Mouse (Mus musculus): ENCODE results near the gene Esr1. TPM values are rescaled to one million over a fixed set of nuclear protein-coding genes. Genes with fewer than 3 reads are reported as not detected.
"Not testable (repeated sequence)": the region's sequence is repeated elsewhere in the genome, so short reads cannot be mapped to it uniquely, and the experiment has no call there.

Esr1 gene
- total RNA-seq, 2 experiments from 2014 or later = 35.4 to 45.9 TPM

DNA sequence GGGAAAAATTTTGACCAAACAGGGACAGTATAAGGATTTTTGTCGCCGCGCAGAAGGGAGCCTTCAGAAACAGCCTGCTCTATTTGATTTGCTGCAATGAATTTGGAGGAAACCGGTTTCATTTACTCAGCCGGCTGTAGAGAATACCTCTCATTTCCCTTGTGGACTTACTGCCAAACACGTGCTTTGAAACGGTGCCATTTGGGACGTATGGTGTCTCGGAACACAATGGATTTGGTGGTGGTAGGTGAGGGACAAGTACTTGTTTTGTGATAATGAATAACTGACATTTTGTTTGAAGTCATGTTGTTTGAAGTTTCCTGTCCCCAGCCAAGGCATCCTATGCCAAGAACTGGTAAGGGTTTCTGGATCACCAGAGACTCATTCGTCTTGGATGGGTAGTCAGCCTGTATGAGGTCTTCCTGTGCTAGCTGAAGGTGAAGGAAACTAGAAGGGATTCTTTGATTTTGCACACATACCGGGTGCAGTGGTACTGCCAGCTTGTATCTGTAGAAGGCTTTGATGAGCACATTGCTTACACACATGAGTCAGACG is 72.4 kb downstream of the Esr1 start:
- DNase-seq (ENCODE audit: low spot score) = no peak

DNA sequence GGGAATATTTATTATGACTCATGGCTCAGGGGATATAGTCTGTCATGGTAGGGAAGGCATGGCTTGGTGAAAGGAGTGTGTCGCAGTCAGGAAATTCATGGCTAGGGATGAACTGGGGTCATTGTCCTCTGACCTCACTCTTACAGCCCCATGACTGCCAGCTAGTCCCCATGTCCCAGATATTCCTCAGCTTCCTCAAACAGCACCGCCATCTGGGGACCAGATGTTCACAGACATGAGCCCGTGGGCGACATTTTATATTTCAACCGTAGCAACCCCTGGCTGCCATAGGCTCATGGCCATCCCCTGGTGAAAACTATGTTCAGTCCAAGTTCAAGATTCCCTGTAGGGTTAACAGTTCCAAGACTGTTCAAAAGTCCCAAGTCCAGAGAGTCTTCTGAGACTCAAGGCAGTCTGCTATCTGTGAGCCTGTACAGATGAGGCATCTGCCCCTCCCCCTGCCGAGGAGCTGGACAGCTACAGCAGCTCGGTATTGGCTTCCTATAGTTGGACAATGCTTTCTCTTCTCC is 83.0 kb downstream of the Esr1 start:
- no peak for DNase-seq (ENCODE audit: low spot score)

DNA sequence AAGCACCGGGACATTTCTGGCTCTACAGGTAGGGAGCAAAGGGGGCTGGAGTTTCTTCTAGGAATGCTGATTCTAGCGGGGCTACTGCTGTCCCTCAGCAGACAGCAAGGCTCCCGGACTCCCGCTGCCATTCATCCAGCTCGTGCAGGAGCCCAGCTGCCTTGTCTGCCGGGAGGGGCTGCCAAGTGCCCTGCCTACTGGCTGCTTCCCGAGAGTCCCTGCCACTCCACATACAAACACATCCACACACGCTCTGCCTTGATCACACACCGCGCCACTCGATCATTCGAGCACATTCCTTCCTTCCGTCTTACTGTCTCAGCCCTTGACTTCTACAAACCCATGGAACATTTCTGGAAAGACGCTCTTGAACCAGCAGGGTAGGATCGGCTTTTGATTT is 98.5 kb downstream of the Esr1 start:
- DNase-seq (ENCODE audit: low spot score) = peak; percentile 63

DNA sequence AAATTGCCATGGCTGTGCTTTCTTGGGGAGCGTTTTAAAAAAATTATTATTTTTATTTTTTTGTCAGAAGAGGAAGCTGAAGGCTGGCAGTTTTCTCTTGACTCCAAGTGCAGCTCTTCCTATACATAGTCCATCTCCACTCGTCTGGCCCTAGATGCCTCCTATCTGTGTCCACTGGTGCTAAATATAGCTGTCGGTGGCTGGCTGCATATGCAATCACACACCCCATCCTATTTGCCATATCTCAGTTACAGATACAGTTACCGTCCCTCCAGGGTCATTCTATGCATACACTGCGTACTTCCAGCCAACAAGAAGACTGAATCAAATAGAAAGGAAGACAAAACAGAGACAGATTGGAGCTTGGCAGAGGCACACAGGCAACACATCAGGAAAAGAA is 100.0 kb downstream of the Esr1 start:
- no peak for DNase-seq (ENCODE audit: low spot score)

DNA sequence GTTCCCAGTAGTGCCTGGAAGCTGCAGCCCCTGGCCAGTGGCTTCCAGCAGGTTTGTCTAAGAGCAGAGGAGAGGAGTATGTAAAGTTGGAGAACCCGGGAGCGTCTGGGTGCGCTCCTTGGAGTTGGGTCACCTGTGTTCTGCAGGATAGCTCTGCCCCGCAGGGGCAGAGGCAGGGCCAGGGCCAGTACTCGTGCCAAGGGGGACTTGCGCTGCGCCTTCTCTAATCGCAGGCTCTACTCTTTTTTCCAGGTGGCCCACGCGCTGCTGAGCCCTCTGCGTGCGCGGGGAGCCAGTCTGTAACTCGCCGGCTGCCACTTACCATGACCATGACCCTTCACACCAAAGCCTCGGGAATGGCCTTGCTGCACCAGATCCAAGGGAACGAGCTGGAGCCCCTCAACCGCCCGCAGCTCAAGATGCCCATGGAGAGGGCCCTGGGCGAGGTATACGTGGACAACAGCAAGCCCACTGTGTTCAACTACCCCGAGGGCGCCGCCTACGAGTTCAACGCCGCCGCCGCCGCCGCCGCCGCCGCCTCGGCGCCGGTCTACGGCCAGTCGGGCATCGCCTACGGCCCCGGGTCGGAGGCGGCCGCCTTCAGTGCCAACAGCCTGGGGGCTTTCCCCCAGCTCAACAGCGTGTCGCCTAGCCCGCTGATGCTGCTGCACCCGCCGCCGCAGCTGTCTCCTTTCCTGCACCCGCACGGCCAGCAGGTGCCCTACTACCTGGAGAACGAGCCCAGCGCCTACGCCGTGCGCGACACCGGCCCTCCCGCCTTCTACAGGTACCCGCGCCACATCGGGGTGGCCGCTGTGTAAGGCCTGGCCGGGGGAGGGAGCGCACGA is 100.9 kb downstream of the Esr1 start:
- no peak for DNase-seq (ENCODE audit: low spot score)

DNA sequence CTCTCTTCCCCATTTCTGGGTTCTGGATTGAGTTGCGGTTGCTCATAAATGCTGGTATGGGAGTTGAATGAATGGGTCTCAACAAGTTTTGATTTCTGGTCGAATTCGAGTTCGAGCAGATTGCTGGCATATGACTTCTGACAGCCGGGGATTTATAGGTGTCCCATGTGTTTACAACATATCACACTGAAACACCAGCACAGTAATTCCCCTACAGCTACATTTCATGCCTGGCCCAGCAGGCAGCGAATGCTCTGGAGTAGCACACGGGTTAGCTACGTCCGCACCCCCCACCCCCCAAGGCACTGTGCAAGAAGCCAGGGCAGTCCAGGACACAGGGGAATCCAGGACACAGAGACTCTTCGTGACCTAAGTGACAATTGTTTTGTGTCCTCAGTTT is 102.0 kb downstream of the Esr1 start:
- no peak for DNase-seq (ENCODE audit: low spot score)

DNA sequence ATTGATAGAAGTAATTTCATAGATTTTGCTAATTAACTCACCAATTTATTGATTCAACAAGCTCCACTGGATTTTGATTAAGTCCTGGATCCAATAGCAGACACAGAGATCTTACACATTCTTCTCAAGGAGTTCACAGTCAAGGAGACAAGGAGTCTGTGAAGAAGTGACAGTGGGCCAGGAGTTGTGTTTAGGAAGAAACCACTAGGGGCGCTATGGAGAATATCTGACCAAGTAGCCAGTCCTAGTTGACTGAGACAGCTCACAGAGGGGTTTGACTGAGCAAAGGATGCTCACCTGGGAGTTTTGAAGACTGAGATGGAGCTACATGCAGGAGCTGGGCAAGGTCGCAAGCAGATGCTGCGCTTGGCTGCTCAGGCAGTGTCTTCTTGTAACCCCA is 113.5 kb downstream of the Esr1 start:
- DNase-seq (ENCODE audit: low spot score) = no peak

DNA sequence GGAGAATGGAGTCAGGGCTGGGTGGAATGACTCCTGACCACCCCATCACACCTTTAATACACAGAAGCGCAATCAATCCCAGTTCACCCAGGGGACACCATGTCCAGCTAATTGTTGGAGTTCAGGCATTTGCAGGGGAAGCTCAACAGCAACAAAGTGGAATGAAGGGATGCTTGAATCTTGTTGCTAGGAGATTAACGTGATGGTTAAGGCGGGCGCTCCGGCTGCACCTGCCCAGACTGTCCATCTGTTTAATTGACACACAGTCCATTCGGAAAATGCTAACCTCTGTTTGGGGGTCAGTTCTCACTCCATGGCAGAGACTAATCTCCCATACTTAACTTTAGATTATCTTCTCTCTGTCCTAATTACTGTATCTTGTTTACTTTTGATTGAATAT is 114.7 kb downstream of the Esr1 start:
- DNase-seq (ENCODE audit: low spot score) = no peak

DNA sequence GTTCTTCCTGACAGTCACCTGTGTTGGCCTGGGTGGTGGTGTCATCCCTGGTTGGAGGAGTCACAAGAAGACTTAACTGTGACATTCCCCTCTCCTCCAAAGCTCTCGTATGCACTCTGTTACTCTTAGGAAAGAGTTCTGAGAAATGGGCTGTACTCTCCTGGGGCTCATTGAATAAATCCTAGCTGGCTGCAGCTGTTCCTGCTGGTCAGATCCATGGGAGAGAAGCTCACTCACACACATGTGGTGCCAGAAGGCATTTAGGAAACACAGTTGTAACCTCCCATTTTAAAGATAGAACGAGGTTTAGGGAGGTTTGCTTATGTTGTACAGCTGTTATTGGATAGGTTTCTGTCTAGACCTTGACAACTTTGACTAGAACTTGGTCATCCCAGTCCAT is 120.9 kb downstream of the Esr1 start:
- DNase-seq (ENCODE audit: low spot score) = peak; percentile 22

DNA sequence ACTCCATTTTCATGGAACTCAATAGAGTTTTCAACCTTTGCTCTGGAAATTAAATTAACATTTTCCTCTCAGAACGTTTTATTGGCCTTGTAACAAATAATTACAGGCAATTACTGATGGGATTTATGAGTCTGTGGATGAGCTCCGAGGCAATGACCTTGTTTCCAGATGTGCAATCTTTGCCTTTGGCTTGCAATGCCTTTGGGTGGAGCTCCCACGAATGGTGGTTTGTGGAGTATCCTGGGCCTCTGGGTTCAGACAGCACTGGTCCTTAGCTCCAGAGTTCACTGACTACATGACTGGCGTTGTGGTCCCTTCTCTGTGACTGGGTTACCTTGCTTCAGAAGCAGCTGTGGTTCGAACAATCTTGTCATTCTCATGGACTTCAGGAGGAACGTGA is 122.6 kb downstream of the Esr1 start:
- peak; percentile 34 for DNase-seq (ENCODE audit: low spot score)

DNA sequence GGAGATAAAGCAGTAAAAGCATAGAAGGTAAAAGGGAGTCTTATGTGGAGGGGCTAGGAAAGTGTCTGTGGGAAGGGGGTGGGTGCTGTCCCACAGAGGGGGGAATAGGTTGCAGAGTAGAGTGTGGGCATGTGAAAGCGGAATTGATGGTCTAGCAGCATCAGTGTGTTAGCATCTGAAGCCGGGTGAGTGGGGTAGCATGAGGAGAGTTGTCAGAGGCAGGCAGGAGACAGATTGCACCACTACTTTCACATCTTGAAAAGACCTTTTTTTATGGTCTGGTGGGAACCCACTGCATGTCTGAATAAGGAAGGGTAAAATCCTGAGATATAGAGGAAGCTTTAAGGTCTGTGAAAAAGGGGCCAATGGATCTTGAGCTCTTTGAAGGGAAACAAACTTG is 123.5 kb downstream of the Esr1 start:
- DNase-seq (ENCODE audit: low spot score) = no peak

DNA sequence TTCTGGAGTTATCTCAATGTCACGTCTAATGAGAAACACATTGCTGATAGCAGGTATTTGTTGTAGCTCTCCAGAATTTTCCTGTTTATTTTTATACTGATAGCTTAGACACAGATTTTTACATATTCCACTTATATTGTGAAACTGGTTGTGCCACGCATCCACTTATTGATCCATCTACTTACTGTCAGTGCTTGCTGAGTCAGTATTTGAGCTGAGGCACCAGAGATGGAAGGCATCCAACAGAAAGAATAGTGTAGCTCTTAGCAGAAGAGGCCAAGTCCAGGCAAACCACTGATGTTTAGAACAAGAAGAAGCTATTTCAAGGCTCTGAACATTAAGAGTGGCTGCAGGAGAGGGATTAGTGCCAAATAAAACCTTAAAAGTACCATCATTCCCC is 126.9 kb downstream of the Esr1 start:
- DNase-seq (ENCODE audit: low spot score) = no peak

DNA sequence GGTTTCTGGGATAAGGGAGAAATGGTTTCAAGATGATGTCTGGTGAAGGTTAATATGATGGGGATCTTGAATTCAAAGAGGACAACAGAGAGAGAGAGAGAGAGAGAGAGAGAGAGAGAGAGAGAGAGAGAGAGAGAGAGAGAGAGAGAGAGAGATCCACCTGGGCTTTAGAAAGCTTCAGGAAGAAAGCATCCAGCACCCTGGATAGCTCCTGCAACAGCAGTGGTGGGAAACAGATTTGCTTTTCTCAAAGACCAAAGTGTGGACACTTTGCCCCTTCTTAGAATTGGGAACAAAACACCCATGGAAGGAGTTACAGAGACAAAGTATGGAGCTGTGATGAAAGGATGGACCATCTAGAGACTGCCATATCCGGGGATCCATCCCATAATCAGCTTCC is 139.7 kb downstream of the Esr1 start:
- DNase-seq (ENCODE audit: low spot score) = not testable (repeated sequence)

DNA sequence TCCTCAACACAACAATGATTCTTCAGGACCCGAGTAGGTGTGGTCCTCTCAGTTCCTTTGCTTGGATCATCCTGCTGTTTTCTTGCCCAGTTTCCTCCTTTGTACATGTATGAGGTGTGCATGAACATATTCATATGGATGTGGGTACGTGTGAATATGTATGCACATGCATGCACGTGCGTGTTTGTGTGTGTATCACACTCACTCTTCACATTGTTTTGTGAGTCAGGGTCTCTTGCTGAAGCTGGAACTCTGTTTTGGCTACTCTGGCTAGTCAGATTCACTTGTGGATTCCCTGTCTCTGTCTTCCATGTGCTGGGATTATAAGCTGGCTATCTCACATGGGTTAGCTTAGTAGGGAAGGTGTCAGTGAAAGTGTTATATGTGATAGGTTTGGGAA is 141.6 kb downstream of the Esr1 start:
- DNase-seq (ENCODE audit: low spot score) = no peak

DNA sequence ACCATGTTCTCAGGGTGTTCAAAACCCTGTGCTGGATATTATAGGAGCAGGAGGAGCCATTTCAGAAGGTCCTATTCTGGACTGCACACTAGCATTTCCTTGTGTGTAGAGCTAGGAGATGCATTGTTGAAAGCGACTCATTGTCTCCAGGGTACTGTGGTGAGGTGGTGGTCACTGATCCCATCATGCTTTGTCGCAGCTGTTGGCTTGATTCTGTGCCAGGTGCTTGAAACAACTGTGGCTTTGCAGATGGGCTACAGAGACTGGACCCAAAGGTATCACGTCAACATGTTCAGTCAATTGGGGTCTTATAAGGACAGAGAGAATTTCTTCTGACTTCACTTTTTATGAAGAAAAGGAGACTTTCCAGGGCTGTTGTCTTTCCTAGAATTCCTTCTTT is 164.1 kb downstream of the Esr1 start:
- peak; percentile 56 for DNase-seq (ENCODE audit: low spot score)

DNA sequence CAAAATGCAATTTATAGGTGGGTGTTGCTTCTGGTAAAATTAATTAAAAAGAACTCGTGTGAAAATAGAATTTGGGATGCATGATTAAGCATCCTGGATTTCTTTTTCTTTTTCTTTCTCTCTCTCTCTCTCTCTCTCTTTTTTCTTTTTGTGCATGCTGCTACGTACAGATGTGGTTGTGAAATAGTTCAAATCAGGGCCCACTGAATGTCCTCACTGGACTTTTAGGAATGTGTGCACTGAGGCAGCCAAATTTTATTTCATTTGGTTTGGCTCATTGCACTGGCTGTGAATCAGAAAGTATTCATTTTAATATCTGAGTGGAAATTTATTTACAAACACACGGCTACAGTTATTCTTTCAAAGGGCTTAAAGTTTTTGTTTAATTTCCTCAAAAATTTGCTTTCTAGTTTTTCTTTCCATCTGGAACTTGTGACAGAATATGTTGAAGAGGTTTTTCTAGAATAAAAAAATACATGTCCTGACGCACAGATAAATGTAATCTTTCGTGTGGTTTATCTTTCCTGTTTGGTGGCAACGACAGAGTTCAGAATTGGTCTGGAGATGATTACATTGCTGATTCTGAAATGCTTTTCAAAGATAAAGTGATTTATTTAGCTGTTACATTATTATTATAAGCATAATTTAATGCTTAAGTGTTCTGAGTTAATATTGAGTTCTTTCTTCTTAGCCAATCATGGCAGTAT is 164.8 kb downstream of the Esr1 start:
- peak; percentile 55 for DNase-seq (ENCODE audit: low spot score)

DNA sequence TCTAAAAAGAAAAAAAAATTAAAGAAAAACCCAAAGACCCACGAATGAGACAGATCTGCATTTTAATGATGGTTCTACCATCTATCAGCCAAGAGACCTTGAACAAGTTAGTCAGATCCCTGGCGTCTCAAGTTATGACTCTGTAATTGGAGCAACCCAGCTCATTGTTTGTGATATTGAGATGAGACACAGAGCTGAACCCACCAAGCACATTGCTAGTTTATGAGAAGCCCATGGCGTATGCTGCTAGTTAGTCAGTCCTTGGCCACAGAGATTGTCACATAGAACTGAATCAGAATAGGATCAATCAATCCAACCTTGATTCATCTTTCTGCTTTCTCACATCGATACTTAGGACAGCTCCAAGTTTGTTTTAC is 165.3 kb downstream of the Esr1 start:
- no peak for DNase-seq (ENCODE audit: low spot score)

DNA sequence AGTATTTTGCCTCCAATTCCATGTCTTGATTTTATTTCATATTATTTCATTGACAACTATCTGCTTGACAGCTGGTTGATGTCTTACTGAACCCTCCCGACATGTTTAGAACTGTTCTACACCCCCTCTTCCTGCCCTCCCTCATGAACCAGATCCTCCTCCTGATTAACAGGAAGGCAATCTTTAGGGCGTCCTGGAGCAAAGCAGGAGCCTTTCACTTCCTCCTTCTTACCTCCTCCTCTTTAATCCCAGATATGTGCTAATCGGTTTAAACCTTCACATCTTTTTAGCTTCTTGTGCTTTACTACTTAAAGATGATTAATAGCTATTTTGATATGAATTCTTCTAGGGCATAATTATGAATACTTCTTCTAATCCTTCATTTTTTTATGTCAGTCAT is 166.6 kb downstream of the Esr1 start:
- DNase-seq (ENCODE audit: low spot score) = no peak

DNA sequence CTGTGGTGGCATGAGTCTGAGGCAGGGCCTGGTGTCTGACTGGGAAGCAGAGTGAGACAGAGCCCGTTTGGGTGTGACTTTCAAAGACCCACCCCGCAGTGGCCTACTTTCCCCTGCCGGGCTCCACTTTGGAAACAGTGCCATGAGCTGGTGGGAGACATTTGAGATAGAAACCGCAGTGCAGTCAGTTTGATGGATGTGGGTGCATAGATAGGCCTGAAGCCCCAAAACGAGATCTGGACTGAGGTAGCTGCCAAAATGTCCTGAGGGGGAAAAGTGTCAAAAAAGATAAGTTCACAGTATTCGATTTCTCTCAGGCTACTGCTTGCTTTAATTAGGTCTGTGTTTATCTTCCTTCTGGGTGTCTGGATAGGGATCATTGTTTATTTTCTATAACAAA is 169.5 kb downstream of the Esr1 start:
- DNase-seq (ENCODE audit: low spot score) = peak; percentile 27

DNA sequence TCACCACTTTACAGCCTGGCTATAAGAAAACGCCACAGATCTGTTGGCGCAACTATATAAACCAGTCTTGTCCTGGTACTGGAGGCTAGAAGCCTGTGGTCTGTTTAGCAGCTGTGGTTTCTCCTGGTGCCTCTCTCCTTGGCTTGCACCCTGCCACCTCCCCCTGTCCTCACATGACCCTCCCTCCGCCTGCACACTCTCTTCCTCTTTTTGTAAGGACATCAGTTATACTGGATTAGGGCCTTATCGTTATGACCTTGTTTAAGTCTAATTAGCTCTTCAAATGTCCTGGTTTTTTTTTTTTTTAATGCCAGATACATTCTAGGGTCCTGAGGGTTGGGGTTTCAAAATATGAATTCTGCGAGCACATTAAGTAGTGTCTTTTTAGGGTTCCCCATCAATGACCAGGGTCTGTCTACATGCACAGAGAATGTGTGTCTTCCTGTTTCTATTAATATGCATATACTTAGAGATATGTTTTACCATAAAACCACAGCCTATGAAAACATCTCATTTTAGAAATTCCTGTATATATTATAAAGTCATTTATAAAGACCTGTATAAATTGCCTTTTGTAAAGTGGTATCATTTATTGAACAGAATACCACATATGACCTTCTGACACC is 175.7 kb downstream of the Esr1 start:
- DNase-seq (ENCODE audit: low spot score) = peak; percentile 27

DNA sequence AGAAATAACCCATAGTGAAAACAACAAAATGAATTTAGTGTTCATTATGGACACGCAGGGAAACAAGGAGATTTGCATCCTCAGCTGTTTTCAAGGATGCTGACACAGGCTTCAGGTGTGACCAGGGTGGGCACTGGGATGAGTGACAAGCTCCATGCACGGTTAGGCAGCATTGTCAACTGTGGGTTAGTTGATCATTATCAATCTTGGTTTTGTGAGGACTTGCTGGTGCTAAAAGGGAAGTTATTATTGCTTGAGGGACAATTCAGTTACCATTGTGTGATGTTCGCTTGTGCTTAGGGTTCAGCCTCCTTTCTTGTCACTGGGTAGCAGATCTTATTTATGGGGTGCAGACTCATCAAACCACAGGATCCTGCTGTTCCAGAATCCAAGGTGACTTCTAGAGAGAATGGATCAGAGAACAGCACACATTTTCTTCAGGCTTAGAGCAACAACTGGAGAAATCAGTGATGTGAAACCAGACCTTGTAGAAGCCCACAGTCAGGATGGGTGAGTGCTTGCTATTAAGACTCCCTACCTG is 186.9 kb downstream of the Esr1 start:
- no peak for DNase-seq (ENCODE audit: low spot score)

DNA sequence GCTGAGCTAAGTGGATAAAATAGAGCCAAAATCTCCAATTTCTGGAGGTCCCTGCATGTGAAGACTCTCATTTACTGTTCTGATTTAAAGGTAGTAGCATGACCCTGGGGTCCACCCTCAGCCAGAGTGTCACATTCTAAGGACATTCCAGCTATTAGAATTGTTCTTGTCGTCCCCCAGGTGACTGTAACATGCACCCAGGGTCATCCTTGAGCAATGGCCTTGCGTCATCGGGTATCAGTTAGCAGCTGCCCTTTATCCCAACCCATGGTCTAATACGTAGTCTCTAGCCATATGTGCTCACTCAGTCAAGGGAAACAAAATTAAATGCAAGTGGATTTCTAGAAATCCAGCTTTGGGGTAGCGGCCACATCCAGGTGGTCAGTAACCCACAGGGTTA is 213.0 kb downstream of the Esr1 start:
- DNase-seq (ENCODE audit: low spot score) = no peak
